Mouse (Mus musculus): Measurements from ENCODE around the gene Fbxo11. TPM values are rescaled to one million over a fixed set of nuclear protein-coding genes. Genes with fewer than 3 reads are reported as not detected.
"Not testable (repeated sequence)": the region's sequence is repeated elsewhere in the genome, so short reads cannot be mapped to it uniquely, and the experiment has no call there.

Fbxo11 gene
- polyA plus RNA-seq, 1 experiment from 2014 or later, result 25.0 TPM

DNA sequence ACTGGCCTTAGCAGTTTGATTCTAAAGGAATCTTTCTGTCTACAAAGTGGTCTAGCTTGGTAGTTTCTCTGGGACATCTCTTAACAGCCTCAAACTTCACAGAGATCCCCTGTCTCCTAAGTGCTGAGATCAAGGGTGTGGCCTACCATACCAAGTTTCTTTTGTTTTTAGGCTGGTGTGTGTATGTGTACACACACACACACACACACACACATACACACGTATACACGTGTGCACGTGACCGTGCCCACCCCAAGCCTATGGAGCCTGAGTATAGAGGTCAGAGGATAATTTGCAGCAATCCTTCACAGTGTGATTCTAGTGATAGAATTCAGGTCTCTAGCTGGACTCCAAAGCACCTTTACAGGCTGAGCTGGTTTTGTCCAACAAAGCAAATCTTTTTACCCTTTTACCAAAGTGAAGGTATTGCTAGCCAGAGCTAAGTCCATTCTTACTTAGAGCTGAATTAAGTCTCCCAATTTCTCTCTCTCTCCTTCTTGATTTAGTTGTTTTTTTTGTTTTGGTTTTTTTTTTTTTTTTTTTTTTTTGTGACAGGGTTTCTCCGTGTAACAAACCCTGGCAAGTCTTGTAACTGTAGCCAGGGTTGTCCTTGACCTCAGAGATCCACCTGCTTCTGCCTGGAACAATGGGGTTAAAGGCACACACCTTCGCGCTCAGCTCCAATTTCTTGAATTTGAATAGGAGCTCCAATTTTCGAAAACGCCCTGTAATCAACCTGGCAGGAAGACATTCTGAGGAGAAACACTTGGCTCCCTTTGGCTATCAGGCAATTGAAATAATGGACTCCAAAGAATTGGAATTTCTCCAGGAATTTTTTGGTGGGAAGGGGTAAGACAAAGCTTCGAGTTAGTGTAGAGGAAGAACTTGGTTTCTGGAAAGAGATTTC is 91.6 kb downstream of the Fbxo11 start:
- H3K27me3 ChIP-seq, result no peaks in the 10 kb centered on the region
- ATAC-seq (ENCODE audit: insufficient number of reproducible peaks, insufficient read depth, low FRiP score, low TSS enrichment), result no peak
- WGBS, result 60% methylated on average over 10 of the region's 10 CpGs
- H3K4me3 ChIP-seq, result no peak overlapping the region
- H3K9me3 ChIP-seq, result no peaks in the 10 kb centered on the region
- no peak overlapping the region for H3K4me2 ChIP-seq (replicated peaks)
- peaks cover 10% of the 10 kb centered on the region for H3K4me1 ChIP-seq
- H3K9ac ChIP-seq, result no peak overlapping the region
- H3K27ac ChIP-seq, result no peak overlapping the region
- H3K36me3 ChIP-seq, result peaks cover 5% of the 10 kb centered on the region

DNA sequence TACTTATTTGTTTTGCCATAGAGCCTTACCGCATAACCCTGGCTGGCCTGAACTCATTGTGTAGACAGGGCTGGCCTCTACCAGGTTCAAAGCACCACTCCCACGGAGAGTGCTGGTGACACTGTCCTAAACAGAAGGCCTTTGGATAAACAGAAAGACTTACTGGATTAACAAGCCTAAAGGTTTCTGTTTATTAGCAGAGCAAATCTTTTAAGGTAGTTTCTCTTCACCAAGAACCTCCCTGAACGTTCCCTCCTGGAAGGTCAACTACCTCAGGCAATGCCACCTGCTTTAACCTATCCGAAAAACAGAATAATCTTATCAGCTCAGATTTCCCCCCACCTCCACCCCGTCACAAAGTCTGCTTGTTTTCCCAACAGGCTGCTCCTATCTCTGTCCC is 92.2 kb downstream of the Fbxo11 start:
- Histone ChIP-seq H3K4me2 (replicated peaks) (no peak overlapping the region), H3K9ac (no peak overlapping the region), H3K4me3 (no peak overlapping the region), H3K27me3 (no peaks in the 10 kb centered on the region), H3K27ac (no peak overlapping the region), H3K4me1 (peaks cover 10% of the 10 kb centered on the region), H3K36me3 (peaks cover 1% of the 10 kb centered on the region; the same call in 1 of the 2 replicates), H3K9me3 (no peaks in the 10 kb centered on the region)
- WGBS, result 63% methylated on average over 5 of the region's 5 CpGs
- no peak for ATAC-seq (ENCODE audit: insufficient number of reproducible peaks, insufficient read depth, low FRiP score, low TSS enrichment)

DNA sequence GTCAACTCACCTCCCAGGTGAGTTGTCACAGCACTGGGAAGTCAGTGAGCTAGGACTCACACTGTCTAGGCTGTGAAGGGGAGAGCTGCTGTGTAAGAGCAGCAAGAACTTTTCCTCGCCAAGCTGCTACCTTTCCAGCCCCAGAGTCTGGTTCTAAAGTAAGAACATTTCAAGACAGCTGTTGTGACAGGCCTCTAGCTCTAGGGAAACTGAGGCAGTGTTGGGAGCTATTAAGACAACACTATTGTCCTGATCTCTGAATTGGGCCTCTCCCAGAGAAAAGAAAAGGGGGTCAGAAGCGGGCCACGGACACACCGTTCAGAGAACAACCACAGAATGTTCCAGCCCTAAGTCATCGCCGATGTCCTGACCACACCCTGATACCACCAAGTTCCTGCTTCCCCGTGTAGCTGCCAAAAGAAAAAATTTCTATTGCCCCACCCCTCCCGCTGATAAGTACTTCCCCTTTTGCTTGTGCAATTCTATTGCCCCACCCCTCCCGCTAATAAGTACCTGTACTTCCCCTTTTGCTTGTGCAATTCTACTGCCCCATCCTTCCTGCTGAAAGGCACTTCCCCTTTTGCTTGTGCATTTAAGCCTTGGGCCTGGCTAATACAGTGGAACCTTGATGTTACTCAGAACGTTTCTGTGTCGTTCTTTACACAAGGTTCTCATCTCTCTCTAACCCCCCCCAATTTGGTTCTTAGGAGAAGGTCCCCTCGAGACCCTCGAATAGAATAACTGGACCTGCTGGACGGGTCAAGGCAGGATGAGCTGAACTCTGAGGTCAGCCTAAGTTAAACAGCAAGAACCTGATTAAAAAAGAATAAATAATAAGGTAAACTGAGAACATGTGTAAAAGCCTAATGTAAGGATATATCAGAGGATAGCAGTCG is 93.1 kb downstream of the Fbxo11 start:
- H3K36me3 ChIP-seq; ATAC-seq (ENCODE audit: insufficient number of reproducible peaks, insufficient read depth, low FRiP score, low TSS enrichment); H3K9ac ChIP-seq; H3K27me3 ChIP-seq; H3K4me2 ChIP-seq (replicated peaks); H3K4me1 ChIP-seq; H3K4me3 ChIP-seq; H3K9me3 ChIP-seq; H3K27ac ChIP-seq: not testable (repeated sequence)
- 86% methylated on average over 15 of the region's 15 CpGs for WGBS

DNA sequence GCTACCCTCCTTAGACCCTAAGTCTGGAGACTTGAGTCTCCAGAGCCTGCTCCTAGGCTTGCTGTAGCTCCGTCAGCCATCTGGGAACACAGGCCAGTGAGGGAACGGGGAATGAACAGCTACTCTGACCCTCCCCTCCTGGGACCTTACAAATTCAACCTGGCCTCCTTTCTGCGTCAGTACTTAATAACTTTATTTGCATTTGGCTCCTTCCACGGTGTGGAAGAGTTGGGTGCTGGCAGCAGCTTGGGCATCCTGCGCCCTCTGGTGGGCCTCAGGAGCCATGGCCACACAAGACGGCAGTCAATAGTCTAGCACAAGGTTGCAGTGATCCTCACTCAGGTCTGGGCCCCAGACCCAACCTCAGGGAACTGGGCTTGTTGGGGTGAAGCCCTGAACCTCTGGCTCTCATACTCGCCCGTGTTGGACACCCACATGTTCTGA is 96.6 kb downstream of the Fbxo11 start:
- H3K9me3 ChIP-seq; H3K27ac ChIP-seq; H3K9ac ChIP-seq; ATAC-seq (ENCODE audit: insufficient number of reproducible peaks, insufficient read depth, low FRiP score, low TSS enrichment); H3K4me2 ChIP-seq (replicated peaks); H3K36me3 ChIP-seq; H3K4me3 ChIP-seq; H3K27me3 ChIP-seq; H3K4me1 ChIP-seq: not testable (repeated sequence)
- WGBS, result 38% methylated on average over 7 of the region's 8 CpGs

DNA sequence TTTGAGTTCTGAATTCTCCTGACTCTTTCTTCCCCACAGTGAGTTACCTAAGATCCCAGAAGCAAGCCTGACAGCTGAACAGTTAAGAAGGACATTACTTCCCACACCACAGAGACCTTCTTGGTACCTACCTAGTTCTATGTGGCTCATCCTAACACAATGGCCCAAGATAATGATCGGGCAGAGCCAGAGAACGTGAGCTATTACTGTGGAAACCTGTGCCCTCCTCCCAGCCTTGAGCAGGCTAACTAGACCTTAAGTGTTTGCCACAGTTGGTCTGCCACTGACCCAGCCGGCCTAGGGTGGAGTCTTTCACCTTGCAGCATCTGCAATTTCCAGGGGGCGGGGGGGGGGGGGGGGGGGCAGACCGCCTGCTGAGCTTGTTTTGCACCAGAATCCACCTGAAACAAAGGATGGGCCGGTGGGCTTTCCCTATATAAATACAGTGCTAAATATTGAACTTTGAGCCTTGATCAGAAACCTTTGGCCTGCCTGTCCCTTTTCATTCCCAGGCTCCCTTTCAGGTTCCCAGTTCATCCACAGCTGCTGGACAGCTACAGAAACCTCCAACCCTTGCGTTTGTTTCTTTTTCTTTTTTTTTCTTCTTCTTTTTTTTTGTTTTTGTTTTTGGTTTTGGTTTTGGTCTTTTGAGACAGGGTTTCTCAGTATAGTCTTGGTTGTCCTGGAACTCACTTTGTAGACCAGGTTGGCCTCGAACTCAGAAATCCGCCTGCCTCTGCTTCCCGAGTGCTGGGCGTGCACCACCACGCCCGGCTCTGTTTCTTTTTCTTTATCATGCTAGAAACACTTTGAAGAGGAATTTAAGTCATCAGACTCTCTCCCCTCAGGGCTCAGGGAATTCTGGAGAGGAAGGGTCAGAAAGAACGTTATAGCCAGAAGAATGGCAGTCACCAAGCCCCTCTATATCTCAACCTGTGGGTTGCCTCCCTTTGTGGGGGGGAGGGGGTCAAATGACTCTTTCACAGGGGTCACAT is 101.7 kb downstream of the Fbxo11 start:
- ATAC-seq (ENCODE audit: insufficient number of reproducible peaks, insufficient read depth, low FRiP score, low TSS enrichment), result no peak
- Histone ChIP-seq H3K9me3 (no peaks in the 10 kb centered on the region), H3K27me3 (no peaks in the 10 kb centered on the region), H3K4me1 (no peaks in the 10 kb centered on the region), H3K27ac (no peak overlapping the region), H3K4me2 (replicated peaks) (no peak overlapping the region), H3K36me3 (no peaks in the 10 kb centered on the region), H3K4me3 (no peak overlapping the region), H3K9ac (no peak overlapping the region)
- WGBS, result 90% methylated on average over 13 of the region's 14 CpGs

DNA sequence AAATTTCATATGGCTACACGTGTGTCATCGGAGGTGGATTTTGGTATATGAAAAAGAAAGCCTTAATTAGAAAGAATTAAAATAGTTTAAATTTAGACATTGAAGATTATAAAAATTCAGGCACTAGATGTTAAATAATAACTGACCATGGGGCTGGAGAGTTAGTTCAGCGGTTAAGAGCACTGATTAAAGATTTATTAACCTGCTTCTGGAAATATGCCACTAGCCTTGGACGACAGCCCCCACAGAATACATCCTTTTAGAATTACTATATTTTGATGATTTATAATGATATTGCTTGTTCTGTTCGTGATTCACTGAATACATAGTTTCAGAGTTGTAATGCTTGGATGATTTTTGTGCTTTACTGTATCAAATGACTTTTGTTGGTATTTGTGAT is 105.2 kb downstream of the Fbxo11 start:
- ATAC-seq (ENCODE audit: insufficient number of reproducible peaks, insufficient read depth, low FRiP score, low TSS enrichment); H3K9ac ChIP-seq; H3K4me2 ChIP-seq (replicated peaks); H3K4me1 ChIP-seq; H3K4me3 ChIP-seq; H3K27ac ChIP-seq; H3K27me3 ChIP-seq; H3K9me3 ChIP-seq; H3K36me3 ChIP-seq: not testable (repeated sequence)
- 88% methylated on average over 5 of the region's 5 CpGs for WGBS

DNA sequence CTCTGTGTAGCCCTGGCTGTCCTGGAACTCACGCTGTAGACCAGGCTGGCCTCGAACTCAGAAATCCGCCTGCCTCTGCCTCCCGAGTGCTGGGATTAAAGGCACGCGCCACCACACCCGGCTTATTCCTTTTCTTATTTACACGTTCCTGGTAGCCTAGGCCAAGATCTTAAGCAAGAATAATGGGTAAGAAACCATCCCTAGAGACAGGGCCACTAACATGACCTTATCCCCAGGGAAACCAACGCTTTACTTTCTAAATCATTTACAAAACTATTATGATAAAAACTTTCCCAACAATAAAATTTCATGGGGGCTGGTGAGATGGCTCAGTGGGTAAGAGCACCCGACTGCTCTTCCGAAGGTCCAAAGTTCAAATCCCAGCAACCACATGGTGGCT is 105.7 kb downstream of the Fbxo11 start:
- H3K9me3 ChIP-seq; H3K36me3 ChIP-seq; H3K4me3 ChIP-seq; H3K4me2 ChIP-seq (replicated peaks); ATAC-seq (ENCODE audit: insufficient number of reproducible peaks, insufficient read depth, low FRiP score, low TSS enrichment); H3K4me1 ChIP-seq; H3K27me3 ChIP-seq; H3K27ac ChIP-seq; H3K9ac ChIP-seq: not testable (repeated sequence)
- WGBS, result 89% methylated on average over 11 of the region's 11 CpGs

DNA sequence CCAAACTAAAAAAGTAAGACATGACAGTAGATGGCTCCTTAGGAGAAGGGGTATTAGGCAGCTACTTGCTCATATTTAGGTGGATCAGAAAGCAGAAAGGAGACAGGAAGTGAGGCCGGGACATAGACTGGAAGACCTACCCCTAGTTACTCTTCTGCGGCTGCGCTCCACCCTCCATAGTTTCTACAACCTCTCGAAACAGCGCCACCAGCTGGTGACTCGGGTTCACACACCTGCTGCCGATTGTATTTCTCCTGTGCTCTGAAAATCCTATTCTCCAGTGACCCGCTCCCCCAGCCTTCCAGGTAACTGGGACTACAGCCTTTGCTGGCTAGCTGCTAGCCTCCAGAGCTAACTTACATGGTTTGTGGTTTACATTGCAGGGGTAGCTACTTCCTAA is 106.8 kb downstream of the Fbxo11 start:
- ATAC-seq (ENCODE audit: insufficient number of reproducible peaks, insufficient read depth, low FRiP score, low TSS enrichment), result no peak
- WGBS, result 61% methylated on average over 8 of the region's 8 CpGs

DNA sequence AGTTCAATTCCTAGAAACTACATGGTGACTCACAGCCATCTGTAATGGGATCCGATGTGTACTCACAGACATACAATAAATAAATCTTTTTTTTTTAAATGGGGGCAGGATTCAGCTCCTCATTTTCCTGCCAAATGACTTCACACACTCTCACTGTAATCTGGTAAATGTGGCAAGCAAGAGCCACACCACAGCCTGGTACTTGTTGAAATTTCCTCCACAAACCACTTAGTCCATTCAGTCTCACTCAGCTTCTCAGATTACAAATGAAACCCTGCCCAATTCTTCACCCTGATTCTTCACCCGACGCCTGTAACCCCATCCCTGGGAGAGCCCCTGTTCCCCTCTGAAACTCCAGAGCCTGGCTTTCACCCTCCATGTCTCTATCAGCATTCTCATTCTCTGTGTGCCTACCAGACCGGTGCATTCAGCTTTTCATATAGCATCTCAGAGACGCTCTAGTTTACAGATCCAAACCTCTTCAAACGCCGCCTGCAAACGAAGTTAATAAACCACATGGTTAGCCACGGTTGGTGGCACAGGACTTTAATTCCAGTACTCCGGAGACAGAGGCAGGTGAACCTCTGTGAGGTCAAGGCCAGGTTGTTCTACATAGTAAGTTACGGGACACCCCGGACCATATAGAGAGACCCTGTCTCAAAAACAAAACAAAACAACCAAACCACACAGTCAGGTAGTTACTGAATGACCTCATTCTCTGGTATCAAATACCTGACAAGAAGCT is 107.8 kb downstream of the Fbxo11 start:
- Histone ChIP-seq H3K27me3 (no peaks in the 10 kb centered on the region), H3K4me3 (no peak overlapping the region), H3K9ac (no peak overlapping the region), H3K27ac (no peak overlapping the region), H3K4me1 (no peaks in the 10 kb centered on the region), H3K9me3 (no peaks in the 10 kb centered on the region), H3K4me2 (replicated peaks) (no peak overlapping the region), H3K36me3 (no peaks in the 10 kb centered on the region)
- WGBS, result 70% methylated on average over 12 of the region's 12 CpGs
- ATAC-seq (ENCODE audit: insufficient number of reproducible peaks, insufficient read depth, low FRiP score, low TSS enrichment), result no peak

More for the DNA sequence above, 106.8 kb downstream of the Fbxo11 start:
- Histone ChIP-seq H3K4me1 (no peaks in the 10 kb centered on the region), H3K9me3 (no peaks in the 10 kb centered on the region), H3K4me3 (no peak overlapping the region), H3K4me2 (replicated peaks) (no peak overlapping the region), H3K36me3 (no peaks in the 10 kb centered on the region), H3K9ac (no peak overlapping the region), H3K27me3 (no peaks in the 10 kb centered on the region), H3K27ac (no peak overlapping the region)

DNA sequence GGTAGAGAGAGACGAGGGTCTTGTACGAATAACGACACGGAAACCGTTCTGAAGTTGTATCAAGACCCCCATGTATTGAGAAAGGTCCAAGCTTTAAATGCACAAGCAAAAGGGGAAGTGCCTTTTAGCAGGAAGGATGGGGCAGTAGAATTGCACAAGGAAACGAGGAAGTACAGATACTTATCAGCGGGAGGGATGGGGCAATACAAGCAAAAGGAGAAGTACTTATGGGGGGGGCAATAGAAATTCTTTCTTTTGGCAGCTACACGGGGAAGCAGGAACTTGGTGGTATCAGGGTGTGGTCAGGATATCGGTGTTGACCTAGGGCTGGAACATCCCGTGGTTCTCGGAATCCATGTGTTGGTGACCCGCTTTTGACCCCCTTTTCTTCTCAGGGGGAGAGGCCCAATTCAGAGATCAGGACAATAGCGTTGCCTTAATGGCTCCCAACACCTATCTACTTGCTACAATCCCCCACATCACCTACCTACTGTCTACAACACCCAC is 110.4 kb downstream of the Fbxo11 start:
- ATAC-seq (ENCODE audit: insufficient number of reproducible peaks, insufficient read depth, low FRiP score, low TSS enrichment); H3K9me3 ChIP-seq; H3K9ac ChIP-seq; H3K4me1 ChIP-seq; H3K4me3 ChIP-seq; H3K27ac ChIP-seq; H3K4me2 ChIP-seq (replicated peaks); H3K27me3 ChIP-seq; H3K36me3 ChIP-seq: not testable (repeated sequence)
- 93% methylated on average over 13 of the region's 13 CpGs for WGBS
